Mouse (Mus musculus): ENCODE measurements at regions not wholly inside any gene's neighbourhood (a gene's known extent, or its start where the extent isn't known, plus 50 kb on each side); places are given as distances from the start of the nearest gene placed in this dataset.
"Not testable (repeated sequence)": the region's sequence is repeated elsewhere in the genome, so short reads cannot be mapped to it uniquely, and the experiment has no call there.

DNA sequence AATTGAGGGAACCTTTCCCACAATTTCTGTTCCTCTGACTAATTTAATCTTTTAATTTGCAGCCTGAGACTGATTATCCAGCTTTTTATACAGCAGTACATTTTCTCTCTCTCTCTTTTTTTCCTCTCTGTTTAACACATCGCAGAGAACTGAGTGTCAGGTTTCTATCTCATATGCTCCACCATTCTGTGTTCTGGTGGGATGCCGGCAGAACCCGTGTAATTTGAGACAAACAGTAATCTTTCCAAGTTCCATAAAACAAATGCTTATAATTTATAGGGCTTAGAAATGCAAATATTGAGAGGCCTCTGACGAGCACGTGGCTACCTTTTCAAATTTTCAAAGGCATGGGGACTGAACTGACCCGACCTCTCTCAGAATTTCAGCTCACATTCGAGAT lies 59.1 kb downstream of the Zbtb18 start:
- no peak for DNase-seq (ENCODE audit: low spot score)
- intact Hi-C loops (cut with DNase I), result no loop called here

- intact Hi-C loops (cut with DNase I), result no loop called here
- DNase-seq (ENCODE audit: low spot score), result no peak
Measured at GRCm38 (mm10) chr1:177503946-177504345, 61.8 kb downstream of the Zbtb18 start.

GRCm38 (mm10) chr1:177504743-177505142 lies 62.6 kb downstream of the Zbtb18 start:
- no peak for DNase-seq (ENCODE audit: low spot score)
- intact Hi-C loops (cut with DNase I), result no loop called here

DNA sequence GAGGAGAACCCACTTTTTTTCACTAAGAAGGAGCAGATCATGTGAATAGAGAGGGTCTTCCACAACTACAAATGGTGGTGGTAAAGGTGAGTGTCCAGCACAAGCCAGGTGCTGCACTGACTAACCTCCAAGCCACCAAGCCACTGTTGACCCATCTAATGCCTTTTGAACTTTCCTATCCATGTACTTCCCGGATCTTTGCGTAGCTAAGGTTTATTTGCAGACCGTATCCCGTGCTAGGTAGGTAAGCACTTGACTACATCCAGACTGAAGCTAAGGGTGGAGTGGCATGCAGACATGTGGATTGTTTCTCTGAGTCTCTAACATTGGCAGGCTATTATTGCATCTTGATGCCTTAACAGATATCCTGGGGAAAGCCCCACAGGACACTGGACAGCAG lies 65.2 kb downstream of the Zbtb18 start:
- intact Hi-C loops (cut with DNase I); DNase-seq (ENCODE audit: low spot score): not testable (repeated sequence)

- no peak for DNase-seq (ENCODE audit: low spot score)
- intact Hi-C loops (cut with DNase I), result no loop called here
Measured at GRCm38 (mm10) chr1:177509786-177510185, 67.6 kb downstream of the Zbtb18 start.

GRCm38 (mm10) chr1:177512116-177512515 lies 70.0 kb downstream of the Zbtb18 start:
- DNase-seq (ENCODE audit: low spot score), result no peak
- intact Hi-C loops (cut with DNase I), result no loop called here

- DNase-seq (ENCODE audit: low spot score), result no peak
- intact Hi-C loops (cut with DNase I), result no loop called here
Measured at GRCm38 (mm10) chr1:177517934-177518610, 75.9 kb downstream of the Zbtb18 start.

DNA sequence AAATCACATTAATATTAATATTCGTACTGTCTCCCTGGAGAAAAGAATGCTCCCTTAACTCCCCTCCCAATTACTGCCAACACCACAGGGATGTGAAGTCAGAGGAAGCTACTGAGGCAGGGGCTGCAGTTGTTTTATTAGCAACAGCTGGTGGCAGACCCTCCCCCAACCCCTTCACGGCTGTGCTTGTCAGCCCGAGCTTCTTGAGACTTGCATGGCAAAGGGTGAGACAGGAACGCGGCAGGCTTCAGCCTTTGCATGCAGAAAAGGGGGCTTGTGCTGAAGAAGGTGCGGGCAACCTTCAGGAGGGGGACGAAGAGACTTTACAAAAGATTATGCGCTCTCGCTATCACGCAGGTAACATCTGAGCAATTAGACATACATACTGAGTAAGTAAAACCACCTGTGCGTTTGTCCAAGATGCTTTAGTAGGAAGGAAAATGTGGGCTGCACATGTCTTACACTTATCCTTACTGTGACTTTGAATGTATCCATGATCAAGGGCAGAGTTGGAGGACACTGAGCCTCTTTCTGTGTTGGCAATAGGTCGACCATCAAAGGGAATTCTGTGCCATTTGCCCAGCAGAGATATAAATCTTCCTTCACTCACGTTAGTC lies 76.9 kb downstream of the Zbtb18 start:
- intact Hi-C loops (cut with DNase I), result no loop called here
- DNase-seq (ENCODE audit: low spot score), result no peak

GRCm38 (mm10) chr1:177521110-177521509 lies 79.0 kb downstream of the Zbtb18 start:
- intact Hi-C loops (cut with DNase I), result no loop called here
- DNase-seq (ENCODE audit: low spot score), result no peak

- intact Hi-C loops (cut with DNase I), result no loop called here
Measured at GRCm38 (mm10) chr1:177525141-177525540, 83.0 kb downstream of the Zbtb18 start.

DNA sequence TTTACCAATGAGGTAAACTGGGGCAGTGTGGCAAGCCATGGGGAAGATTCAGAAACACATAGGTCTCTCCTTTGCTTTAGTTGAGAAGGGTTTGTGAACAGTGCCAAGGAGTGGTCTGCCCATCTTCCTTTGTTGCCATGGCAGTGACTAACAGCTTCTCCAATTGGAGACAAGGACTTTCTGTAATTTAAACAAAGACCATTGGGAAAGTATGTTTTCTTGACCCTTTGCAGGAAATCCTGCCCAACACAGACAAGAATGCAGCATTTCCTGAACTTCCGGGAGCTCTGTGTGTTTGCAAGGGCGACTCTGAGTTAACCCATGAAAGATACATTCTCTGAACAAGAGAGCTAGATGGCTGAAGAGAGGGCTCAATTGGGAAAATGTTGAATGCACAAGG lies 89.6 kb downstream of the Zbtb18 start:
- peak; percentile 14 for DNase-seq (ENCODE audit: low spot score)
- intact Hi-C loops (cut with DNase I), result loop anchor here (5.0 kb wide), 1 partner anchor 76 kb away; no protein-coding TSS in a partner anchor

More at GRCm38 (mm10) chr1:177525141-177525540, 83.0 kb downstream of the Zbtb18 start:
- DNase-seq (ENCODE audit: low spot score), result no peak

DNA sequence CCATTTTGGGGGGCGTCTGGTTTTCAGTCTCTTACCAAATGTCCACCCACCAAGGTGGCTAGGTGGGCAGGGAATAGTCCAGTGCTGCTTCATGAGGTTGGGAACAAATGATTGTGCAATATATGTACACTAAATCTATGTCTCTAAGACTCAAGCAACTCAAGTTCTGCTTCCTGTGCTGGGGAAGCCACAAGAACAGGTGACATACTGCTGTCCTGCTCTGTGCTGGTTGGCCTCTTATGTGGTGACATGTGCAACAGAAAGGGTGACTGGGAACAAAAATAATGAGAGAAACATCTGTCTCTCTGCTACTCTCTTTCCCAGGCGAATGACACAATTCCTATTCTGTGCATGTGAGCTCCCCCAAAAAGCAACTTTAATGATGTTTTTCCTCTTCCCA lies 90.5 kb downstream of the Zbtb18 start:
- intact Hi-C loops (cut with DNase I), result loop anchor here (5.0 kb wide), 1 partner anchor 75 kb away; no protein-coding TSS in a partner anchor
- no peak for DNase-seq (ENCODE audit: low spot score)

GRCm38 (mm10) chr1:177533332-177533731 lies 91.2 kb downstream of the Zbtb18 start:
- no peak for DNase-seq (ENCODE audit: low spot score)
- intact Hi-C loops (cut with DNase I), result loop anchor here (5.0 kb wide), 1 partner anchor 74 kb away; no protein-coding TSS in a partner anchor

GRCm38 (mm10) chr1:177545031-177545735 lies 103.0 kb downstream of the Zbtb18 start:
- DNase-seq (ENCODE audit: low spot score), result no peak
- intact Hi-C loops (cut with DNase I), result no loop called here

- intact Hi-C loops (cut with DNase I), result no loop called here
- DNase-seq (ENCODE audit: low spot score), result no peak
Measured at GRCm38 (mm10) chr1:177547716-177548115, 105.6 kb downstream of the Zbtb18 start.

DNA sequence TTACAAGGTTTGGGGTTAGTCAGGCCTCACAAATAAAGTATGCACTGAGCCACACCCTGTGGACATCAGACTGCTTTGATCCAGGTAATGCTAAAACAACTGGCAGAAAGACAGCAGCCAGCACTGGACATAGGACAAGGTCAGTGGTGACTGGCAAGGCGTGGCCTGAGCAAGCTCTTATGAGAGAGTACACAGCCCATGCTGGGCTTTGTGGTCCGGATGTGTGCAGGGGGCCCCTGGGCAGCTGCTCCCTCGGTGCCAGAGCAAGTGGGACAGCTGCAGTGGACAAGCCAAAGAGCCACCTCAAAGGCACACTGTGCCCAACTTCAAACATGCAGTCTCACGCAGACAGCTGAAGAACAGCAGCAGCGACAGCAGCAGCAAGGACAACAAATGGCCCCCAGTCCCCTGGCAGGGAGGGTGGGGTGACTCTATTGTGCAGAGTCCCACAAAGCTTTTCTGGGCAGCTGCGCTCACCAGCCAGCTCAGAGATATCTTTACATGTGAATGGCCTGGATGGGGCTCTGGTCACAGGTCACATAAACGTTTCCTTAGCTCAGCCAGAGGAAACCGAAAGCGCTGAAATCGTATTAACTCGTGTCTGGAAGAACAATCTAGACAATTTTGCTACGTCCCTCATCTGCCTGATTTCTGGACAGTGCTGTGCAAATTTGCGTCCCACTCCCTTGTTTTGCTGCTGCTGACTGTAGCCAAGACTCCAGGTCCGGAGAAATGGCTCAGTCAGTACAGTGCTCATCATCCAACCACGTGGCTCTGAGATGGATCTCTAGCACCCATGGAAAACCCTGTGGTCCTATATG lies 113.5 kb downstream of the Zbtb18 start:
- intact Hi-C loops (cut with DNase I), result loop anchor here (2.0 kb wide), 1 partner anchor 115 kb away; no protein-coding TSS in a partner anchor

GRCm38 (mm10) chr1:177557432-177557831 lies 115.3 kb downstream of the Zbtb18 start:
- no peak for DNase-seq (ENCODE audit: low spot score)
- intact Hi-C loops (cut with DNase I), result no loop called here

More for the DNA sequence above, 113.5 kb downstream of the Zbtb18 start:
- DNase-seq (ENCODE audit: low spot score), result no peak

- intact Hi-C loops (cut with DNase I), result no loop called here
Measured at GRCm38 (mm10) chr1:177557856-177558255, 115.7 kb downstream of the Zbtb18 start.

DNA sequence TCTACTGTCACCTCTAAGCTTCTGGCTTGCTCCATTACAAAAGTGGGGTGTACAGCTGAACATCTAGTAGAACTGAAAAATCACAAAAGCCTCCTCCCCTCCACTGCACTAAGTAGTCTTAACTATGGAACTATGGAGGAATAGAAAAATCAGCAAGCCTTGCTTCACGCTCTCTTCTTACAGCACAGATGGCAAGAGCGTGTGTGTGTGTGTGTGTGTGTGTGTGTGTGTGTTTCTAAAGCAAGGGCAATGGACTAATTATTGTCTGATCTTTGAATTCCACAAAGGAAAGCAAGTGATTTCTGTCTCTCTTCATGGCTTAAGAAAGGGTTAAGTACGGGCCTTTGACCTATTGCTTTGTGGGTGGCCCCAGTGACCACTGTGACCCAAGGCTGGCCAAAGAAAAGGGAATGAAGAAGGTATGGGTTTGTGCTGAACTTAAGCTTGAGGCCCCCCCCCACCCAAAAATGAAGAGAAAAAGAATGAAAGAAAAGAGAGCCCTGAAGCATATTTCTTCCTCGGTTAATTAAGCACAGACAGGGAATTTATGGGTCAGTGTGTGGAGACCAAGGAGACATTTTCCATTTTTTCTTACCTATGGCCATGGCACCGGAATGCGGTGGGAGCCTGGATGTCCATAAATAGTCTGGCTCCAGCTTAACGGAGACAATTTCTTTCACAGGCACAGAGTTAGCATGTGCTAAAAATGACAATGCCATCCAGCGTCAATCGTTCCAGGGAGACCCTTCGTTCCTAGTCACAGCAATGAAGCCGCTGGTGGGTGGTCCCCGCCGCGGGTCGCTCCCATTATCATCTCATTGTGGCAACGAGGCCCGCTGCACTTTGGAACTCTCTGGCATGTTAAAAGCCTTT lies 119.8 kb downstream of the Zbtb18 start:
- DNase-seq (ENCODE audit: low spot score), result no peak
- intact Hi-C loops (cut with DNase I), result loop anchor here (10.0 kb wide), 1 partner anchor 113 kb away; no protein-coding TSS in a partner anchor

More at GRCm38 (mm10) chr1:177557856-177558255, 115.7 kb downstream of the Zbtb18 start:
- no peak for DNase-seq (ENCODE audit: low spot score)
